Mouse (Mus musculus) stomach, embryonic 16.5 days (tissue): ENCODE data around the gene Tmeff1. TPM values are rescaled to one million over a fixed set of nuclear protein-coding genes. Genes with fewer than 3 reads are reported as not detected.

ENCODE experiments used
- ATAC-seq: fragments of 200-750 bp; cut with Nextera tagmentation; 2 replicates; pipeline ENCODE4 v1.8.0; 2017; ENCODE audit warnings: moderate number of reproducible peaks, moderate TSS enrichment; ENCODE audit not compliant: insufficient read depth, low FRiP score
- H3K27ac ChIP-seq: fragments of 300-500 bp; sonication (generic); 2 replicates; pipeline ENCODE4 v1.5.1; 2014; ENCODE audit warnings: low read length
- H3K27me3 ChIP-seq: fragments of 300-500 bp; sonication (generic); 2 replicates; pipeline ENCODE4 v1.6.1; 2014; ENCODE audit warnings: low read length, control low read depth, mixed read lengths; ENCODE audit not compliant: control insufficient read depth, insufficient read depth
- H3K36me3 ChIP-seq: fragments of 300-500 bp; sonication (generic); 2 replicates; pipeline ENCODE4 v1.6.1; 2014; ENCODE audit warnings: low read length; ENCODE audit not compliant: control insufficient read depth, insufficient read depth
- H3K4me1 ChIP-seq: fragments of 300-500 bp; sonication (generic); 2 replicates; pipeline ENCODE4 v1.6.1; 2014; ENCODE audit warnings: low read length, control low read depth, mixed read lengths; ENCODE audit not compliant: control insufficient read depth, insufficient read depth
- H3K4me2 ChIP-seq: fragments of 300-500 bp; sonication (generic); 2 replicates; pipeline ENCODE4 v1.6.1; 2014; ENCODE audit warnings: low read depth, low read length, mixed read lengths
- H3K4me3 ChIP-seq: fragments of 300-500 bp; sonication (generic); replicated peaks from 2 replicates; pipeline ENCODE4 v1.5.1; 2014; ENCODE audit warnings: mild to moderate bottlenecking, low read length
- H3K9ac ChIP-seq: fragments of 300-500 bp; sonication (generic); 2 replicates; pipeline ENCODE4 v1.6.1; 2014; ENCODE audit warnings: low read length
- H3K9me3 ChIP-seq: fragments of 300-500 bp; sonication (generic); replicated peaks from 2 replicates; pipeline ENCODE4 v1.6.1; 2016; ENCODE audit warnings: low read length, control low read depth; ENCODE audit not compliant: control insufficient read depth
- WGBS: fragments of 180-500 bp; shearing (Covaris S2); extraction: QIAGEN DNeasy Blood & Tissue Kit; methylation state at CpG from one replicate; pipeline ENCODE4 v1.1.7; 2014; 5-methylcytosine and 5-hydroxymethylcytosine counted together
- polyA plus RNA-seq: library from polyadenylated mRNA; unstranded; fragments of >200 nt; fragmentation: Nextera tagmentation; extraction: Ambion mirVana; gene quantifications from 2 replicates; pipeline ENCODE4 v1.2.1, GENCODE M21; 2015

Gene Tmeff1
- polyA plus RNA-seq, 1 experiment from 2014 or later = 7.9 TPM

- Histone ChIP-seq H3K27me3 (no peaks in the 10 kb centered on the region), H3K9ac (no peak overlapping the region), H3K4me2 (no peak overlapping the region), H3K4me1 (no peaks in the 10 kb centered on the region), H3K9me3 (no peaks in the 10 kb centered on the region), H3K27ac (no peak overlapping the region), H3K36me3 (0 out of 2 replicates have a peak, but pooled peaks cover 3% of the 10 kb centered on the region), H3K4me3 (no peak overlapping the region)
- 60% methylated on average over 6 of the region's 6 CpGs for WGBS
- no peak for ATAC-seq
Measured at GRCm38 (mm10) chr4:48624961-48625360, 40.0 kb downstream of the Tmeff1 start.

- 65% methylated on average over 9 of the region's 9 CpGs for WGBS
- peak overlapping the region; percentile 39 for H3K27ac ChIP-seq
- H3K9me3 ChIP-seq = no peaks in the 10 kb centered on the region
- no peak overlapping the region for H3K9ac ChIP-seq
- H3K27me3 ChIP-seq = no peaks in the 10 kb centered on the region
- no peak overlapping the region for H3K4me3 ChIP-seq
- H3K36me3 ChIP-seq = 0 out of 2 replicates have a peak, but pooled peaks cover 3% of the 10 kb centered on the region
- no peaks in the 10 kb centered on the region for H3K4me1 ChIP-seq
- peak; percentile 33; the same call in 1 of the 2 replicates for ATAC-seq
- H3K4me2 ChIP-seq = no peak overlapping the region
Measured at GRCm38 (mm10) chr4:48625836-48626235, 40.9 kb downstream of the Tmeff1 start.

DNA sequence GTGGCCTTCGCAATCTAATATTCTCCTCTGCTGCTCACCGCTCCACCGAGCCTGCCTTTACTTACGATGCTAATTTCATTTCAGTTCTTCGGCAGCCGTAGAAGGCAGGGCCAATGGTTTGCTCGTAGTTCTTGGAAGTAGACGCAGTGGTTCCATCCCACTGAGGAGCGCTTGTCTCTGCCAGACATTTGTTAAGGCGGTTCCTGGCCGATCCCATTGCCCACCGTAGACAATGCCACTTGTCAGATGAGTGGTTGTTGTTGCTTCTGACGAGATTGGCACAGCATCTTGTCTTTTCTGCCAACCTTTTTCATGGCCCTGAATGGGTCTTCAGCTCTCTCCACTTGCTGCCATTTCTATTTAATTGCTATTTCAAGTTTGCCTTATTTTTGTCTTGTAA, 44.5 kb downstream of the Tmeff1 start:
- no peaks in the 10 kb centered on the region for H3K9me3 ChIP-seq
- H3K9ac ChIP-seq = no peak overlapping the region
- no peak for ATAC-seq
- no peak overlapping the region for H3K4me2 ChIP-seq
- H3K36me3 ChIP-seq = 0 out of 2 replicates have a peak, but pooled peaks cover 3% of the 10 kb centered on the region
- no peaks in the 10 kb centered on the region for H3K27me3 ChIP-seq
- H3K4me3 ChIP-seq = no peak overlapping the region
- no peaks in the 10 kb centered on the region for H3K4me1 ChIP-seq
- WGBS = 95% methylated on average over 13 of the region's 13 CpGs
- no peak overlapping the region for H3K27ac ChIP-seq

GRCm38 (mm10) chr4:48633529-48633928, 48.6 kb downstream of the Tmeff1 start:
- Histone ChIP-seq H3K4me2 (no peak overlapping the region), H3K27ac (no peak overlapping the region), H3K4me3 (no peak overlapping the region), H3K36me3 (0 out of 2 replicates have a peak, but pooled peaks cover 8% of the 10 kb centered on the region), H3K27me3 (no peaks in the 10 kb centered on the region), H3K9ac (no peak overlapping the region), H3K4me1 (no peaks in the 10 kb centered on the region), H3K9me3 (no peaks in the 10 kb centered on the region)
- WGBS = 61% methylated on average over 6 of the region's 6 CpGs
- no peak for ATAC-seq

GRCm38 (mm10) chr4:48634058-48634457, 49.1 kb downstream of the Tmeff1 start:
- no peaks in the 10 kb centered on the region for H3K4me1 ChIP-seq
- H3K4me2 ChIP-seq = no peak overlapping the region
- 0 out of 2 replicates have a peak, but pooled peaks cover 8% of the 10 kb centered on the region for H3K36me3 ChIP-seq
- H3K9me3 ChIP-seq = no peaks in the 10 kb centered on the region
- H3K9ac ChIP-seq = no peak overlapping the region
- no peak overlapping the region for H3K4me3 ChIP-seq
- 59% methylated on average over 2 of the region's 2 CpGs for WGBS
- no peak overlapping the region for H3K27ac ChIP-seq
- no peaks in the 10 kb centered on the region for H3K27me3 ChIP-seq
- ATAC-seq = no peak

DNA sequence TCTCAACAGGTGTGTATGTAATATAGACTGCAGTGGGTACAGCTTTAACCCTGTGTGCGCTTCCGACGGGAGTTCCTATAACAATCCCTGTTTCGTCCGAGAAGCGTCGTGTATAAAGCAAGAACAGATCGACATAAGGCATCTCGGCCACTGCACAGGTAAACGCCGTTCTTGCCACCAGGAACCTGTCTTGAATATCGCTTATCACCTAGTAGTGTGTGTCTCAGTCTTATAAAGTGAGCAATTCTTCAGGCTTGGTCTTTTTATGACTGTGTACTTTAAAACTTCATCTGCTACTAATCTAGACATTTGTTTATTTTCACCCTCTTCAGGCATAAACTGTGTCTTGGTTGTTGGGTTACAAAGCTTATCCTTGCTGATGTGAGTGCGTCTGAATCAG, 51.9 kb downstream of the Tmeff1 start:
- WGBS = 84% methylated on average over 13 of the region's 13 CpGs
- Histone ChIP-seq H3K4me1 (no peaks in the 10 kb centered on the region), H3K27ac (no peak overlapping the region), H3K9ac (no peak overlapping the region), H3K36me3 (0 out of 2 replicates have a peak, but pooled peaks cover 5% of the 10 kb centered on the region), H3K9me3 (no peaks in the 10 kb centered on the region), H3K4me2 (no peak overlapping the region), H3K27me3 (no peaks in the 10 kb centered on the region), H3K4me3 (no peak overlapping the region)
- ATAC-seq = no peak

GRCm38 (mm10) chr4:48638132-48638531, 53.2 kb downstream of the Tmeff1 start:
- Histone ChIP-seq H3K4me2 (no peak overlapping the region), H3K9me3 (no peaks in the 10 kb centered on the region), H3K36me3 (0 out of 2 replicates have a peak, but pooled peaks cover 5% of the 10 kb centered on the region), H3K4me1 (no peaks in the 10 kb centered on the region), H3K27ac (no peak overlapping the region), H3K9ac (no peak overlapping the region), H3K4me3 (no peak overlapping the region), H3K27me3 (no peaks in the 10 kb centered on the region)
- 62% methylated on average over 10 of the region's 10 CpGs for WGBS
- ATAC-seq = no peak

DNA sequence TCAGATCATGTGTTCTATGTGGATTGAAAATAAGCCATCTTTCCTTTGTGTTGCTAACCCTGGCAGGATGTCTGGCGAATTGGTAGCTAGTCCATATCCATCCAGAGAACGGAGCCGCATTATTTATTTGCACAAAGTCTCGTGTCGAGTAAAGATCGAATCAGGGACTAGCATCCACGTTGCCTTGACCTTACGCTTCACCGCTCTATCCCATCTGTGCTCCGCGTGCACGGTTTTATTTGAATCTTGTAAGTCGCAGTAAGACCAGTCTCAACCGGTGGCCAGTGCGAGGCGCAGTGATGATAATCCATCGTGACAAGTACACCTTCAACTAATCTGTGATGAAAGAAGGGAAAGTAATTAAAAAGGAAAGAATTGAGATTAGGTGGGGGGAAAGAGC, 54.5 kb downstream of the Tmeff1 start:
- H3K9ac ChIP-seq = no peak overlapping the region
- no peak for ATAC-seq
- no peaks in the 10 kb centered on the region for H3K4me1 ChIP-seq
- 95% methylated on average over 17 of the region's 17 CpGs for WGBS
- no peak overlapping the region for H3K27ac ChIP-seq
- no peak overlapping the region for H3K4me3 ChIP-seq
- no peak overlapping the region for H3K4me2 ChIP-seq
- 0 out of 2 replicates have a peak, but pooled peaks cover 5% of the 10 kb centered on the region for H3K36me3 ChIP-seq
- no peaks in the 10 kb centered on the region for H3K27me3 ChIP-seq
- no peaks in the 10 kb centered on the region for H3K9me3 ChIP-seq

DNA sequence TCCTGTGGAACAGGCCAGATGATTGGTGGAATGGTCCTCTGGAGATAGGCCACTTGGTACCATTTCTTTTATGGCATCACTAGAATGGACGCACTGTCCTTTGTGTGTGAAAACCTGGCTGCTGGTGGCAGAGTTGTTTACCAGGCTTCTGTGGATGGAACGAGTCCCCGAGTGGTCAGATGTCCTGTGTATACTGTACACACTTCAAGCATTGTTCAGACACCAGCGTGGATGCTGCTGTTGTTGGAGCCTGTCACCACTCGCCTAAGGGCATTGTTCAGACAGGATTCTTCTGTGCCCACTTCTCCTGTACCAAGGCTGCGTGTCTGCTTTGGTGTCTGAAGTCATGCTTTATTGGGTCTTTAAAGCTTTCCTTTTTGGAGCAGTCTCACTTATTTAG, 58.8 kb downstream of the Tmeff1 start:
- no peak overlapping the region for H3K4me3 ChIP-seq
- no peaks in the 10 kb centered on the region for H3K27me3 ChIP-seq
- H3K9me3 ChIP-seq = no peaks in the 10 kb centered on the region
- H3K4me2 ChIP-seq = no peak overlapping the region
- H3K4me1 ChIP-seq = no peaks in the 10 kb centered on the region
- H3K36me3 ChIP-seq = peaks cover 8% of the 10 kb centered on the region; the same call in 1 of the 2 replicates
- no peak overlapping the region for H3K9ac ChIP-seq
- H3K27ac ChIP-seq = no peak overlapping the region
- no peak for ATAC-seq
- WGBS = 88% methylated on average over 6 of the region's 6 CpGs
